Mouse (Mus musculus) kidney, postnatal 14 days (tissue): ENCODE results near the gene Gm20390.
"Not testable (repeated sequence)": the region's sequence is repeated elsewhere in the genome, so short reads cannot be mapped to it uniquely, and the experiment has no call there.

Experiments
- DNase-seq: peaks from one replicate; pipeline ENCODE4 v3.0.0; 2022; ENCODE audit warnings: mixed read lengths

Gm20390 gene

DNA sequence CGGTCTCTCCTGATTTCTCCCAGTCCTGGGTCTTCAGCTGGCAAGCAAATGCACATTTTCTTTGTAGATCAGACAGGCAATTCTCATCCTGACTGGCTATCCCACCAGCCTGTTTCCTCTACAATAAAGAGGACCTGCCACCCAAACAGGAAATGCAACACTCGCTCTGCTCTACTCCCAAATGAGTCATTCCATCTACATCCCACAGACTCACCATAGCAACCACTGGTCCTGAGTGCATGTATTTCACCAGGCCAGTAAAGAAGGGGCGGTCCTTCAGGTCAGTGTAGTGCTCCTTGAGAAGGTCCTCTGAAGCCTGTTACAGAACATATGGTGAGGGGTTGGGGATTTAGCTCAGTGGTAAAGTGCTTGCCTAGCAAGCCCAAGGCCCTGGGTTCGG, 5.1 kb downstream of the Gm20390 start:
- DNase-seq: no peak

DNA sequence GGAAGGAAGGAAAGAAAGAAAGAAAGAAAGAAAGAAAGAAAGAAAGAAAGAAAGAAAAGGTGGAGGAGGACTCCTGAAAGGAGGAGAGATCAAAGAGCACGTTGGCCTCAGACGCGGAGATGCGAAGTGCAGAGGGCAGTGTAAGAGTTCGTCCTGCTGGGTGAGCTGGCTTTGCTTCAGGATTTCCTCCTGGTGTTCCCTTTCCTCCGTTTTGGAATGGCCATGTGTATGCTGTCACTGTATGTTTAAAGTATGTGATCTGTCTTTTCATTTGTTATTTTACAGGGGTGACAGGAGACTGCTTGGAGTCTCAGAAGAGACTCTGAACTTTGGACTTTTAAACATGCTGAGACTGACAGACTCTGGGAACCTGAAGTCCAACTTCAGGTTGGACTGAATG, 6.6 kb downstream of the Gm20390 start:
- DNase-seq: no peak

DNA sequence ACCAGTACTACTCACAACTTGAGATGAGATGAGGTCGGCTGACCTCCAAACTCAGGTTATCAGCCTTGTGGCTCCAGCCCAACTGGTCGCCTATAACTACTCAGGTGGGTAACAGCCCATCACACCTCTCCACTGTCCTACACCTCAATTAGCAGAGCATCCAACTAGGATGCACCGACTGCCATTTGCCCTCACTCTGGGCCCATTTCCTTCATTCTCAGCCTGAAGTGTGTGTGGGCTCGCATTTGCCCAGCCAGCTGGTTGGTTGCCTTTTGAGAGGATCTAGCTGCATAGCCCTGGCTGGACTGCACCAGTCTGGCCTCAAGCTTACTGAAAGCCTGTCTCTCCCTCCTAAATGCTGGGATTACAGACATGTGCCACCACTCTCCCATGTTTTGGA, 10.3 kb downstream of the Gm20390 start:
- DNase-seq: no peak

DNA sequence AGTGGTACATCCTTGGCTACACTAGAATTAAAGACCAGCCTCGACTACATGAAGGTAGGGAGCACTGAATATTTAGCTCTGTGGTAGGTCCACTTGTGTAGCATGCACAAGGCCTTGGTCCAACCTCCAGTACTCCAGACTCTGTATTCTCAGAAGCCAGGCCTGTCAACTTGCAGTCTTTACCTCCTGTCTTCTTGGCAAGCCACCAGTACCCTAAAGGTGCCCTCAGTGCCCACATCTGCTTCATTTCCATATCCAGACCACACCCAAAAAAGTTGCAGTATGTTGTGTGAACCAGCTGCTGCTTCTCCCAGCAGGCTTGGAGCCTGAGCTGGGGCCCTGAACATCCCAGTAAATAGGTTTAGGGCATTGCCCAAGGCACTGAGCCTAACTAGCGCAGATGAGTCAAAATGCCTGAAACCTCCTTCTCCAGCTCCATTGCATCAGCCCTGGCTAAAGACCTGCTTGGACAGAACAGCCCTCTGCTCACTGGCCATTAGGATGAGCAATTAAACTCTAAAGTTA, 11.0 kb downstream of the Gm20390 start:
- DNase-seq: no peak

DNA sequence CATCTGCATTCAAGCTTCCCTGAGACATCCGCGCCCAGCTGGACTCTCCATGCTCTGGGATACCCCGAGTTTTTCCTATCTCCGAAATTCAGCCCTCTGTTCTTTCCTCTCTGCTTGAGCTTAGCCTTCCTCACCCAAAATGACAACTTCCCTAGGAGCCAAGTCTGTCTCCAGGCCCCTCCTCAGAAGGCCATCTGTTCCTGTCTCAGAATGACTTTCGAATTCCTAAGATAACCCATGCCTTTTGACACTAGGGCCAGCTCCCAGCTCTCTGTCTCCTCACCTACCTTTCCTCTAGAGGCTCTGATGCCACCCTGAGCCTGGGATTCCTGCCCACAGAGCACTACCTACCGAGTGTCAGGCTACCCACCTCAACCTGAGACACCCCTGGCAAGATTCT, 11.9 kb downstream of the Gm20390 start, which contains the start of gene Nme2:
Gene Nme2, minus strand, starts transcription at position 101 of the 400 bp plus-strand sequence.
- DNase-seq: no peak

DNA sequence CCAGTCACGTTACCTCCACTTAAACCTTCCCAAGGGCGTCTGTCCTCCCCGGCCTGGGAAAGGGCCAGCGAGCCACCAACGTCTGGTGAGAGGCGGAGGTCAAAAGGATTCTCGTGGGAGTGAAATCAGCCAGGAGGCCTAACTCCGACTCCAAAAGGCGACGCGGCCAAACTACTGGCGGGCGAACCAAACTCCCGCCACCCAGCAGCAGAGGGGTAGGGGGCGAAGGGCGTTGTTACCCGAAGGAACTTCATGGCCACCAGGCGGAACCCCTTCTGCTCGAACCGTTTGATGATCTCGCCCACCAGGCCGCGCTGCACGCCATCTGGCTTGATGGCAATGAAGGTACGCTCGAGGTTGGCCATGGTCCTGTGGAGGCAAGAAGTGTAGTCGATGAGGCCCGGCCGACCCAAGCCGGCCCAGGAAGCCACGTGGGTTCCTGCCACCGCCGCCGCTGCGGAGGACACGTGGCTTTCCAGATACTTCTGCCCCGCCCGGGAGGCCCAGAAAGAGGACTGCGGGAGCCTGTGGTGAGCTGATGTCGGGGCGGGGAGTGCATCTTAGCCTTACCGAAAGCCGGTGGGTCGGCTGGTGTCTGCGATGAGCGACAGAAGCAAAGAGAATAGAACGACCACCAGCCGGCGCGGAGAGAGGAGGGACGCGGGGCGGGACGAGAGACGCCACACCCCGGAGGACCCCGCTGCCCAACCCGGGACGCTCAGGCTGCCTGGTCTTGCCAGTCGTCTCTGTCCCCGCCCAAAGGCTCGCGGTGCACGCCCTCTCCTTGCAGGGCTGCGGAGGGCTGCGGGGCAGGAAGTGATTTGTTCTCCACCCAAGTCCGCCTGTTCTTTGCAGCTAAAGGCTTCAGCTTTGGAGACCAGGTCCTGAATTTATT, 12.6 kb downstream of the Gm20390 start:
- peak; percentile 96 for DNase-seq

DNA sequence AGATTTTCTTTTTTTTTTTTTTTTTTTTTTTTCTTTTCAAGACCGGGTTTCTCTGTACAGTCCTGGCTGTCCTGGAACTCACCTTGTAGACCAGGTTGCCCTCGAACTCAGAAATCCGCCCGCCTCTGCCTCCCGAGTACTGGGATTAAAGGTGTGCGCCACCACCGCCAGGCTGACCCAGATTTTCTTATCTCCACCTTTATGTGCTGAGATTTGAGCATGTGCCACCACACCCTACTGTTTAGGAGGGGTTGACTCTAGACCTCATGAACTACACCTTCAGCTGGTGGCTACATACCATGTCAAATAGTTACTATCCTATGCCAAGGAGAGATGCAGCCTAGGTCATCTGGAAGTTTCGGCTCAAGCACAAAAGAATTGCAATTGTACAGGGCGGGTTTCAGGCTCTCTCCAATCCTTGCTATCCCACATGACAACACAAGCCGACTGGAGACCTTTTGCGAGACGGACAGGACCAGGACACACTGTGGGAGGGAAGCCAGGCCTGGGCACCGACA, 13.3 kb downstream of the Gm20390 start:
- DNase-seq: no peak

DNA sequence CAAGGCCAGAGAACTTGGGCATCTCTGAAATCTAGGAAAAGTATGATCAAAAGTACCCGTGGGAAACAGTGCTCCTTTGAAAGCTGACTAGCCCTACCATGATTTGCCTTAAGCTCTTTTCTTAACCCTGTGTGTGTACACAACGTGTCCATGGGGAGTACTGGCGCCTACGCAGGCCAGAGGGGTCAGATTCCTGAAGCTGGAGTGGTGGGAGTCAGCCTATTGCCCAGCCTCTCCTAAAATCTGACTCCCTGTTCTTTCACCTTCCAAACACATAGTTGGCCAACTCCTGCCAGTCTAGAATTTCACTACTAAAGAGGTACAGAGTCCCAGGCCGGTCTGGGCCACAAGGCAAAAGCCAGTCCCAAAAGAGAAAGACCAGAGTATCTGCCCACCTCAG, 15.7 kb downstream of the Gm20390 start:
- DNase-seq: no peak

DNA sequence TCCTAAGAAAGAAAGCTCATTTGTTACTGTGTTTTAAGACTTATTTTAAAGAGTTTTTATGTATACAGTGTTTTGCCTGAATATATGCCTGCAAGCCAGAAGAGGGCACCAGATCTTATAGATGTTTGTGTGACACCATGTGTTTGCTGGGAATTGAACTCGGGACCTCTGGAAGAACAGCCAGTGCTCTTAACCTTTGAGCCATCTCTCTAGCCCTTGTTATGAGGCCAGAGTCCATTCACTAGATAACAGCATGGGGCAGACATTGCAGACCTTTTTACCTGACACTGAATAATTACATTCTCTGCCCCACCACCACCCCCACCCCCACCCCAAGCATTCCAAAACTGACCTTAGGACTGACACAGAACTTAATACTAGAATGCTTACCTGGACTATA, 18.0 kb downstream of the Gm20390 start:
- DNase-seq: peak; percentile 50

DNA sequence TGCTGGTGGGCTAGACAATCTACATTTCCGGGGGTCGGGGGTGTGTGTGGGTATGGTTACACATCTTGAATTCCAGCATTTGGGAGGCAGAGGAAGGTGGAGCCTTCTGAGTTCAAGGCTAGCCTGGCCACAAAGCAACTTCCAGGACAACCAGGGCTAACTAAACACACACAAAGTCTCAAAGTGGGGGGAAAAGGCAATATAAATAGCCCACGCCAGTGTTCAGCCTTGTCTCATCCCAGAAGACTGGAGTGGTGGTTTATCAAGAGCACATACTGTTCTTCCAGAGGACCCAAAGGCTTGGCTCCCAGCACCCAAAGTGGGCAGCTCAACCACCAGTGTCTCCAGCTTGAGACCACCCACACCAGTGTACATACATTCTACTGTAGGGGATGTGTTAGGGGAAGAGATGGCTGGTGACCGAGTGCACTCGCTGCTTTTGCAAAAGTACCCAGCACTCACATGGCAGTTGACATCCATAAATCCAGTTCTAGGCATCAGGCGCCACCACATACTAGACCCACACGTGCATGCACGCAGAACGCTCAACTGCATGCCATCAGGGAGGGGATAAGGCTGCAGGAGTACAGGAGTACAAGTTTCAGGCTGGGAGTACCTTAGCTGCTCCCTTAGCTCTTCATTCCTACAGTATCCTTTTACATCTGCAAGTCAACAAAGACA, 19.1 kb downstream of the Gm20390 start:
- DNase-seq: no peak

DNA sequence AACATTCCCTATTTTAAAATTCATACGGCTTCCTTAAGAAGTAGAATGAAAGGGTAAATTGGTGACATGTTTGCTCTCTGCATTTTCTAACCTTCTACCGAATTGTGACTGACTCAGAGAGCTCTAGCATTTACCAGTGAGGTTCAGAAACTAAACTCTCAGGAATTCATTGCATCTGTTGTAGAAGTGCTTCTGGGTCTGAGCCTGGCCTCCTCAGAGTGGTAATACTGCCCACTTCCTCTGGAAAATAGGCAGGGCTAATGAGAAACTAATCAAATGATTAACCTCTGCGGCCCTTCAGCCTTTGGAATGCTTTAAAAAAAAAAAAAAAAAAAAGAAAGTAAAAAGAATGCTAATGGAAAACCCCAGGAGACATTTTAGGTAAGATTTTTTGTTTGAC, 23.1 kb downstream of the Gm20390 start:
- DNase-seq: no peak

DNA sequence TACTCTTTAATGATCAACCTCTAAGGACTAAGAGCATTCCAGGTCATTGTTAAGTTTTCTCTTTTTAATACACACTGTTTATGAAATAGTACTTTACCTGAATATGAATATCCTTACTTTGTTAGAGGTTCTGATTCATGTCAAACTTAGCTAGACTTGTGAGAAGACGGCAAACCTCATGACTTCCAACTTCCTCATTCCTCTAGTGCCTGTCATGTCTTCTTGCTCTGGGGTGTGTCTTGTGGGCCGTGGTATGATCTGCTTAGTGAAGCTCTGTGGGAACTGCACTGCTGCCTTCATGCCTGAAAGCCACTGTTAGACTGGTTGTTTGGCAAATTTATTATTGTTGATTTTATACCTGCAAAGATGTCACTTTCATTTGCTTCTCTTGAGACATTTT, 27.2 kb downstream of the Gm20390 start:
- DNase-seq: no peak

DNA sequence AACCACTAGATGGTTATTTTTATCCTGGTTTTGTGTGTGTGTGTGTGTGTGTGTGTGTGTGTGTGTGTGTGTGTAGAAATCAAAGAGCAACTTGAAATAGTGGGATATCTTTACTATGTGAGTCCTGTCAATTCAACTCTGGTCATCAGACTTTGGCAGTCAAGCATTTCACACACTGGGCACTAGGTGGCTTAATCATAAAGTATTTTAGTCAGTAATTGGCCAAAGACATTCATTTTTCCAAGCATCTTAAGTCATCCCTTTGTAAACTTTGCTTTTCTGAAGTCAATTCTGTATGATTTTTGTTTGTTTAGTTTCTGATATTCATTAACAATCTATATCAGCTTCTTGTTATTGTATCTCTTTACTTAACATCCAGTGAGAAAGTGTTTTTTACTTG, 39.0 kb downstream of the Gm20390 start:
- no peak for DNase-seq

DNA sequence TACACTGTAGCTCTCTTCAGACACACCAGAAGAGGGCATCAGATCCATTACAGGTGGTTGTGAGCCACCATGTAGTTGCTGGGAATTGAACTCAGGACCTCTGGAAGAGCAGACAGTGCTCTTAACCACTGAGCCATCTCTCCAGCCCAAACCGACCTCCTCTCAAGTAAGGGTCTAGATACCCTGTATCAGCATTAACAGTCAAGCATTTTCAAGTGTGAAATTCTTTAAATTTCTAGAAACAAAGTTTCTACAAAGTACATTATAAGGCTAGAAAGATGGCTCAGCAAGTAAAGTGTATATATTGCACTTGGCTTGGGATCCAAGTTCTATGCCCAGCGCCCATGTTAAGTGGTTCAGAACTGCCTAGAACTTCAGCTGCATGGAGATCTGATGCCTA, 53.1 kb downstream of the Gm20390 start:
- not testable (repeated sequence) for DNase-seq

DNA sequence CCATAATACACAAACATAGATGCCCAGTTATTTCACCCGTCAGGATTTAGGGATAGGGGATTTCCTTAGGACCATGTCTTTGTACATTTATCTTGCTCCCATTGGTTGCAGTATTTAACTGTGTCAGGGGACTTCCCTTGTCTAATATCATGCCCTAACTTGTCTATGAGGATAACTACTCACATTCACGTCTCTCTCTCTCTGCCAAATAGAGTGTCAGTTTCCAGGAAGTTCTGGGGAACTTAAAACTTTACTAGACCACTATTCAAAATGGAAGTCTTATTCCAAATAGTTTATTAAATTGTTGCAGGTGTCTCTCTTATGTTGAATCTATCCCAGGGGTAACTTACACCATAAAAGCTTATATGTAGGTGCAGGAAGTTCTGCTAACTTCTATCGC, 56.5 kb downstream of the Gm20390 start:
- no peak for DNase-seq

DNA sequence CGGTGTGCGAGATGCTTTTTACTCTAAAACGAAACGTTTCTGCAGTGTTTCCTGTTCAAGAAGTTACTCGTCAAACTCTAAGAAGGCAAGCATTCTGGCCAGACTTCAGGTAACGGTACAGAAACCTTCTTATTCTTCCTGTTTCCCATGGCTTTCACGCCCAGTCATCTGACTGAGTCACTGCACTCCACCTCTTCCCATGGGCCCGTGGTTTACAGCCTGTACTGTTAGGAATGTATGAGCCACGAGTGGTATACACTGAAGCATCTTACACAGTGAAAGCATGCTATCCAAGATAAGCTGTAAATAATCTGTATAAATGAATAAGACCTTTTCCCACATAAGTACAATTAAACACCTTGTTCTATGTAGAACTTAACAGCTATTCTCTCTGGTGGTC, 59.3 kb downstream of the Gm20390 start:
- DNase-seq: no peak

DNA sequence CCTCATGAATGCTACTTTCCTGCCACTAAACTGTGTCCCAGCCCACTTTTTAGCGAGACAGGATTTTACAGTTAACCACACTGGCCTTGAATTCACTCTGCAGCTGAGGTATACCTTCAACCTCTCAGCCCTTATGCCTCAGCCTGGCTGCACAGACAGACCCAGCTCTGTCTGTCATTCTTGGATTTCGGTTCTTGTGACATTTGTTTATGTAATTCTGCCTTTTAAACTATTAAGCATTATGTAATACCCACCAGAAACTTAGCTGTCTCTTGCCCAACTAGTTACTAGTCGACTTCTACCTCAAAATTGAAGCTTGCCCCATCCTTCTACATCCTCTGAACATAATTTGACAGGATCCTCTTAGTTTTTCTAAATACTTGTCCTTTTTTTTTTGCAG, 60.3 kb downstream of the Gm20390 start:
- DNase-seq: no peak

DNA sequence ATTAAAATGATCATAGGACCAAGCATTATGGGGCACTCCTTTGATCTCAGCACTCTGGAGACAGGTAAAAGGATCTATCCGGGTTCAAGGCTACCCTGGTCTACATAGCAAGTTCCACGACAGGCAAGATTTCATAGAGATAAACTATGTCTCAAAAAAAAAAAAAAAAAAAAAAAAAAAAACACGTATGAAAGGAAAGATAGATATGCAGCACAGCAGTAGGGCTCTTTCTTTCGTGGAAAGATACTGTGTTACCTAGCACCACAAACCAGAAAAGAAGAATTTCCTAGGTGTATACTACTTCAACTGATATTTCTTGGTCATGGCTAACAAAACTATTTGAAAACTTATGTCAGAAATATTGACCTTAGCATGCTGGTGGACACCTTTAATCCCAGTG, 61.3 kb downstream of the Gm20390 start:
- no peak for DNase-seq
